ENCODE assay signal across 17 mouse cellular contexts in the genomic region with DNA sequence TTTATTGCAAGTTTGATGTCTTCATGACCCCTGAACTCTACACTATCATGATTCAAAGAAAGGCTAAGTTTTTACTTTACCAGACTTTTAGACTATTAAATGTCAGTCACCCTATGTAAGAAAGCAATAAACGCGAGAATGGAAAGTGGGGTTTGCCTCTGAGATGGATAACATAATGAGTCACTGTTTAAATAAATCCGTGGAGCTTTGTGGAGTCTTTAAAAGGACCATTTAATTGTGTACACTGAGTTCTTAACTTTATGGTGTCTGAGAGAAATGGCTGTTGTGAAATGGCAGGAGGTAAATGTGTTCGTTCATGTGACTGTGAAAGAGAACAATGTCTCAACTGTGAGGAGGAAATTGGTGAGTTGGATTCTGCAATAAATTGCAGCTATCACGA.
DNase-seq lines count a peak whose midpoint lies in the region; ATAC-seq and TF ChIP-seq lines count a peak whose summit lies in the region.
"Had no signal": no experiment of that assay in that cellular context is flagged by ENCODE, and none has a peak within 500 bp of the region (broad histone marks: within the 10 kb centered on the region; RNA-seq: fewer than 3 reads in every experiment).

No protein-coding gene starts in this region.

- 17% methylated on average over 5 of the region's 5 CpGs for WGBS in lung, embryonic 14.5 days
- 11% methylated on average over 5 of the region's 5 CpGs for WGBS in limb, embryonic 13.5 days
- 11% methylated on average over 5 of the region's 5 CpGs for WGBS in stomach, embryonic 16.5 days
- 7% methylated on average over 5 of the region's 5 CpGs for WGBS in kidney, adult 2 months

- H3K4me3 ChIP-seq in lung, embryonic 14.5 days (ENCODE audit: low read depth, low read length): no peak overlapping the region
- no peak overlapping the region for H3K4me3 ChIP-seq in limb, embryonic 13.5 days
- H3K4me3 ChIP-seq in stomach, embryonic 16.5 days (replicated peaks; ENCODE audit: low read length): no peak overlapping the region
- no peak overlapping the region for H3K4me3 ChIP-seq in kidney, adult 2 months (ENCODE audit: insufficient read depth, low read depth, low read length)
- H3K4me3 ChIP-seq: embryonic facial prominence, embryonic 10.5 days; erythroblast, embryonic 14.5 days; limb, embryonic 15.5 days had no signal

- H3K9ac ChIP-seq in lung, embryonic 14.5 days: no peak overlapping the region
- H3K9ac ChIP-seq in limb, embryonic 13.5 days: no peak overlapping the region
- no peak overlapping the region for H3K9ac ChIP-seq in stomach, embryonic 16.5 days (ENCODE audit: low read length)
- H3K9ac ChIP-seq: limb, embryonic 15.5 days had no signal

- no peak for ATAC-seq in lung, embryonic 14.5 days (ENCODE audit: insufficient read depth)
- peak; percentile 51; the same call in 1 of the 2 replicates for ATAC-seq in limb, embryonic 13.5 days (ENCODE audit: low FRiP score, low read depth)
- ATAC-seq in stomach, embryonic 16.5 days (ENCODE audit: insufficient read depth, low FRiP score): peak; percentile 68; the same call in 1 of the 2 replicates

- no peaks in the 10 kb centered on the region for H3K36me3 ChIP-seq in lung, embryonic 14.5 days (ENCODE audit: insufficient read depth)
- no peaks in the 10 kb centered on the region for H3K36me3 ChIP-seq in limb, embryonic 13.5 days
- no peaks in the 10 kb centered on the region for H3K36me3 ChIP-seq in stomach, embryonic 16.5 days (ENCODE audit: control insufficient read depth, insufficient read depth, low read length)
- no peaks in the 10 kb centered on the region for H3K36me3 ChIP-seq in kidney, adult 2 months (ENCODE audit: control insufficient read depth, insufficient read depth, low read length)
- H3K36me3 ChIP-seq: embryonic facial prominence, embryonic 10.5 days; limb, embryonic 15.5 days had no signal

- peak; percentile 0 for DNase-seq in lung, embryonic 14.5 days
- DNase-seq in lung, postnatal 4 days: no peak
- peak; percentile 67 for DNase-seq in forelimb bud, embryonic 11.5 days (ENCODE audit: low read depth, low spot score)
- DNase-seq in kidney, adult 9 months: no peak
- DNase-seq in spleen, postnatal 10 days (ENCODE audit: low spot score in 2 of 2): no peak
- no peak for DNase-seq in kidney, adult 2 months
- DNase-seq: adrenal gland, postnatal 25 days; cerebellum, adult 9-10 months; heart, postnatal 4 days; kidney, postnatal 14 days; lung, postnatal 14 days; thymus, postnatal 25 days had no signal

- no peak for TF ChIP-seq CTCF in lung, embryonic 14.5 days (IDR thresholded peaks at IDR 0.05; ENCODE audit: low read depth)
- no peak for TF ChIP-seq CTCF in kidney, adult 2 months (conservative IDR thresholded peaks at IDR 0.05; ENCODE audit: insufficient read depth, insufficient read length, low read depth, low read length)

- no peaks in the 10 kb centered on the region for H3K4me1 ChIP-seq in lung, embryonic 14.5 days (ENCODE audit: insufficient read depth)
- no peaks in the 10 kb centered on the region for H3K4me1 ChIP-seq in limb, embryonic 13.5 days
- H3K4me1 ChIP-seq in stomach, embryonic 16.5 days (ENCODE audit: control insufficient read depth, insufficient read depth, low read length): no peaks in the 10 kb centered on the region
- no peaks in the 10 kb centered on the region for H3K4me1 ChIP-seq in kidney, adult 2 months (ENCODE audit: control insufficient read depth, insufficient read depth, low read length)
- H3K4me1 ChIP-seq: embryonic facial prominence, embryonic 10.5 days; limb, embryonic 15.5 days had no signal

- H3K4me2 ChIP-seq in lung, embryonic 14.5 days: no peak overlapping the region
- H3K4me2 ChIP-seq in limb, embryonic 13.5 days (replicated peaks): no peak overlapping the region
- H3K4me2 ChIP-seq in stomach, embryonic 16.5 days (ENCODE audit: low read depth, low read length): no peak overlapping the region
- H3K4me2 ChIP-seq: limb, embryonic 15.5 days had no signal

- H3K27ac ChIP-seq in lung, embryonic 14.5 days (ENCODE audit: low read depth): no peak overlapping the region
- no peak overlapping the region for H3K27ac ChIP-seq in limb, embryonic 13.5 days
- no peak overlapping the region for H3K27ac ChIP-seq in stomach, embryonic 16.5 days (ENCODE audit: low read length)
- no peak overlapping the region for H3K27ac ChIP-seq in kidney, adult 2 months (ENCODE audit: insufficient read depth, low read depth, low read length)
- H3K27ac ChIP-seq: embryonic facial prominence, embryonic 10.5 days; limb, embryonic 15.5 days had no signal

- TF ChIP-seq POLR2A in kidney, adult 2 months (IDR thresholded peaks at IDR 0.05; ENCODE audit: low read depth, low read length): no peak

- H3K9me3 ChIP-seq in lung, embryonic 14.5 days (ENCODE audit: low read depth, low read length): no peaks in the 10 kb centered on the region
- no peaks in the 10 kb centered on the region for H3K9me3 ChIP-seq in limb, embryonic 13.5 days
- H3K9me3 ChIP-seq in stomach, embryonic 16.5 days (replicated peaks; ENCODE audit: control insufficient read depth, low read length): no peaks in the 10 kb centered on the region
- H3K9me3 ChIP-seq: embryonic facial prominence, embryonic 10.5 days; limb, embryonic 15.5 days had no signal

- H3K27me3 ChIP-seq in lung, embryonic 14.5 days (ENCODE audit: insufficient read depth, low read length): no peaks in the 10 kb centered on the region
- H3K27me3 ChIP-seq in limb, embryonic 13.5 days: no peaks in the 10 kb centered on the region
- H3K27me3 ChIP-seq in stomach, embryonic 16.5 days (ENCODE audit: control insufficient read depth, insufficient read depth, low read length): no peaks in the 10 kb centered on the region
- no peaks in the 10 kb centered on the region for H3K27me3 ChIP-seq in kidney, adult 2 months (replicated peaks; ENCODE audit: control insufficient read depth, insufficient read depth, low read length)
- H3K27me3 ChIP-seq: limb, embryonic 15.5 days had no signal

Comparison
In these comparisons a context has a peak if more than half of its experiments do, and no peak if none do; other contexts are left out.
1. DNase-seq: peak in lung, embryonic 14.5 days (single experiment) and forelimb bud, embryonic 11.5 days (single experiment); none in lung, postnatal 4 days (0 of 2), kidney, adult 9 months (single experiment), spleen, postnatal 10 days (0 of 2) and kidney, adult 2 months (single experiment).